Mouse (Mus musculus) hindbrain, embryonic 10.5 days (tissue): ENCODE data around the gene AC140267.1. TPM values are rescaled to one million over a fixed set of nuclear protein-coding genes. Genes with fewer than 3 reads are reported as not detected.

Experiments used
- DNase-seq: peaks from one replicate; pipeline ENCODE4 v3.0.0-alpha.2; 2017; ENCODE audit warnings: low spot score
- H3K27ac ChIP-seq: fragments of 300-500 bp; sonication (generic); 2 replicates; pipeline ENCODE4 v1.5.1; 2016; ENCODE audit warnings: mild to moderate bottlenecking, moderate library complexity
- H3K27me3 ChIP-seq: fragments of 300-500 bp; sonication (generic); 2 replicates; pipeline ENCODE4 v1.6.1; 2016; ENCODE audit warnings: mild to moderate bottlenecking; ENCODE audit not compliant: poor library complexity, insufficient read depth, severe bottlenecking
- H3K36me3 ChIP-seq: fragments of 300-500 bp; sonication (generic); 2 replicates; pipeline ENCODE4 v1.6.1; 2016; ENCODE audit warnings: mild to moderate bottlenecking, moderate library complexity
- H3K4me1 ChIP-seq: fragments of 300-500 bp; sonication (generic); replicated peaks from 2 replicates; pipeline ENCODE4 v1.6.1; 2016; ENCODE audit warnings: mild to moderate bottlenecking
- H3K4me3 ChIP-seq: fragments of 300-500 bp; sonication (generic); 2 replicates; pipeline ENCODE4 v1.5.1; 2016; ENCODE audit warnings: mild to moderate bottlenecking, moderate library complexity
- H3K9me3 ChIP-seq: fragments of 300-500 bp; sonication (generic); 2 replicates; pipeline ENCODE4 v1.6.1; 2016; ENCODE audit warnings: mild to moderate bottlenecking, moderate library complexity
- WGBS: fragments of 180-500 bp; shearing (Covaris S2); methylation state at CpG from one replicate; pipeline ENCODE4 v1.1.7; 2016; 5-methylcytosine and 5-hydroxymethylcytosine counted together
- polyA plus RNA-seq: library from polyadenylated mRNA; unstranded; fragments of >200 nt; fragmentation: Nextera tagmentation; extraction: Ambion mirVana; gene quantifications from 2 replicates; pipeline ENCODE4 v1.2.1, GENCODE M21; 2016

The AC140267.1 gene
- not detected in 2 replicates for polyA plus RNA-seq

GRCm38 (mm10) chr15:80235535-80235934 is at the start of gene AC140267.1:
AC140267.1 (plus strand) TSS chr15:80235835.
- peak within 1 kb of the TSS; percentile 93 for H3K27ac ChIP-seq
- H3K4me1 ChIP-seq = peaks cover 38% of the 10 kb centered on the region

GRCm38 (mm10) chr15:80188927-80189326 is 46.7 kb upstream of the AC140267.1 start:
- Histone ChIP-seq H3K36me3 (no peaks in the 10 kb centered on the region), H3K27me3 (no peaks in the 10 kb centered on the region), H3K9me3 (no peaks in the 10 kb centered on the region), H3K4me1 (peaks cover 35% of the 10 kb centered on the region), H3K4me3 (no peak overlapping the region), H3K27ac (no peak overlapping the region)
- WGBS = 78% methylated on average over 5 of the region's 5 CpGs
- no peak for DNase-seq

More at GRCm38 (mm10) chr15:80235535-80235934, at the start of gene AC140267.1:
- DNase-seq = no peak
- Histone ChIP-seq H3K9me3 (no peaks in the 10 kb centered on the region), H3K4me3 (peak within 1 kb of the TSS; percentile 94), H3K27me3 (peaks cover 3% of the 10 kb centered on the region; the same call in 1 of the 2 replicates), H3K36me3 (peaks cover 47% of the 10 kb centered on the region)
- 94% methylated on average over 9 of the region's 9 CpGs for WGBS

GRCm38 (mm10) chr15:80190075-80190474 is 45.6 kb upstream of the AC140267.1 start:
- DNase-seq = no peak

GRCm38 (mm10) chr15:80191585-80192245 is 43.9 kb upstream of the AC140267.1 start:
- 0 out of 2 replicates have a peak, but pooled peaks cover 5% of the 10 kb centered on the region for H3K36me3 ChIP-seq
- no peaks in the 10 kb centered on the region for H3K9me3 ChIP-seq
- H3K27me3 ChIP-seq = no peaks in the 10 kb centered on the region
- H3K27ac ChIP-seq = no peak overlapping the region
- WGBS = 73% methylated on average over 8 of the region's 8 CpGs
- peaks cover 38% of the 10 kb centered on the region for H3K4me1 ChIP-seq
- no peak overlapping the region for H3K4me3 ChIP-seq
- no peak for DNase-seq

More at GRCm38 (mm10) chr15:80190075-80190474, 45.6 kb upstream of the AC140267.1 start:
- H3K36me3 ChIP-seq = no peaks in the 10 kb centered on the region
- H3K4me1 ChIP-seq = peaks cover 38% of the 10 kb centered on the region
- H3K4me3 ChIP-seq = no peak overlapping the region
- 61% methylated on average over 4 of the region's 4 CpGs for WGBS
- no peaks in the 10 kb centered on the region for H3K9me3 ChIP-seq
- H3K27me3 ChIP-seq = no peaks in the 10 kb centered on the region
- 0 out of 2 replicates have a peak overlapping the region, but pooled peaks have one; percentile 12 for H3K27ac ChIP-seq

- Histone ChIP-seq H3K9me3 (no peaks in the 10 kb centered on the region), H3K27ac (no peak overlapping the region), H3K4me1 (peaks cover 38% of the 10 kb centered on the region), H3K27me3 (no peaks in the 10 kb centered on the region), H3K36me3 (0 out of 2 replicates have a peak, but pooled peaks cover 7% of the 10 kb centered on the region), H3K4me3 (no peak overlapping the region)
- DNase-seq = no peak
- 92% methylated on average over 6 of the region's 6 CpGs for WGBS
Observed at GRCm38 (mm10) chr15:80192246-80192585, 43.4 kb upstream of the AC140267.1 start.

GRCm38 (mm10) chr15:80192847-80193246 is 42.8 kb upstream of the AC140267.1 start:
- Histone ChIP-seq H3K4me3 (no peak overlapping the region), H3K27ac (no peak overlapping the region), H3K4me1 (peaks cover 38% of the 10 kb centered on the region), H3K36me3 (0 out of 2 replicates have a peak, but pooled peaks cover 13% of the 10 kb centered on the region), H3K9me3 (peaks cover 1% of the 10 kb centered on the region; the same call in 1 of the 2 replicates), H3K27me3 (no peaks in the 10 kb centered on the region)
- 89% methylated on average over 7 of the region's 7 CpGs for WGBS
- no peak for DNase-seq

GRCm38 (mm10) chr15:80199556-80199955 is 36.1 kb upstream of the AC140267.1 start:
- Histone ChIP-seq H3K9me3 (peaks cover 8% of the 10 kb centered on the region), H3K4me3 (no peak overlapping the region), H3K27ac (no peak overlapping the region), H3K4me1 (0 out of 2 replicates have a peak, but pooled peaks cover 4% of the 10 kb centered on the region), H3K36me3 (peaks cover 16% of the 10 kb centered on the region; the same call in 1 of the 2 replicates), H3K27me3 (no peaks in the 10 kb centered on the region)
- DNase-seq = no peak
- 62% methylated on average over 2 of the region's 2 CpGs for WGBS

- Histone ChIP-seq H3K36me3 (peaks cover 9% of the 10 kb centered on the region; the same call in 1 of the 2 replicates), H3K27me3 (no peaks in the 10 kb centered on the region), H3K9me3 (peaks cover 8% of the 10 kb centered on the region), H3K27ac (no peak overlapping the region), H3K4me3 (no peak overlapping the region), H3K4me1 (0 out of 2 replicates have a peak, but pooled peaks cover 4% of the 10 kb centered on the region)
- no peak for DNase-seq
- 89% methylated on average over 6 of the region's 6 CpGs for WGBS
Observed at GRCm38 (mm10) chr15:80202111-80202775, 33.4 kb upstream of the AC140267.1 start.

GRCm38 (mm10) chr15:80203406-80203805 is 32.2 kb upstream of the AC140267.1 start:
- H3K9me3 ChIP-seq = peaks cover 2% of the 10 kb centered on the region; the same call in 1 of the 2 replicates
- WGBS = 38% methylated on average over 4 of the region's 4 CpGs
- DNase-seq = no peak
- H3K36me3 ChIP-seq = no peaks in the 10 kb centered on the region; the same call in 1 of the 2 replicates
- H3K4me1 ChIP-seq = peaks cover 10% of the 10 kb centered on the region; the same call in 1 of the 2 replicates
- H3K4me3 ChIP-seq = no peak overlapping the region
- H3K27ac ChIP-seq = no peak overlapping the region
- no peaks in the 10 kb centered on the region for H3K27me3 ChIP-seq

GRCm38 (mm10) chr15:80206057-80206565 is 29.5 kb upstream of the AC140267.1 start:
- Histone ChIP-seq H3K4me3 (no peak overlapping the region), H3K36me3 (peaks cover 6% of the 10 kb centered on the region), H3K9me3 (no peaks in the 10 kb centered on the region), H3K27me3 (no peaks in the 10 kb centered on the region), H3K27ac (no peak overlapping the region), H3K4me1 (peaks cover 12% of the 10 kb centered on the region; the same call in 1 of the 2 replicates)
- no peak for DNase-seq
- WGBS = 94% methylated on average over 3 of the region's 3 CpGs

- no peak overlapping the region for H3K4me3 ChIP-seq
- H3K4me1 ChIP-seq = peaks cover 11% of the 10 kb centered on the region; the same call in 1 of the 2 replicates
- H3K9me3 ChIP-seq = no peaks in the 10 kb centered on the region
- H3K27me3 ChIP-seq = no peaks in the 10 kb centered on the region
- no peak for DNase-seq
- 0 out of 2 replicates have a peak overlapping the region, but pooled peaks have one; percentile 18 for H3K27ac ChIP-seq
- H3K36me3 ChIP-seq = peaks cover 29% of the 10 kb centered on the region
- WGBS = 22% methylated on average over 4 of the region's 4 CpGs
Observed at GRCm38 (mm10) chr15:80208446-80208845, 27.2 kb upstream of the AC140267.1 start.

GRCm38 (mm10) chr15:80213688-80214087 is 21.9 kb upstream of the AC140267.1 start:
- peaks cover 34% of the 10 kb centered on the region for H3K36me3 ChIP-seq
- H3K4me1 ChIP-seq = peaks cover 11% of the 10 kb centered on the region
- H3K27me3 ChIP-seq = no peaks in the 10 kb centered on the region
- no peak overlapping the region for H3K4me3 ChIP-seq
- H3K27ac ChIP-seq = no peak overlapping the region
- no peak for DNase-seq
- no peaks in the 10 kb centered on the region for H3K9me3 ChIP-seq
